Mouse (Mus musculus) Patski (cell line): Measurements from ENCODE around the gene Tango2. TPM values are rescaled to one million over a fixed set of nuclear protein-coding genes. Genes with fewer than 3 reads are reported as not detected.

ENCODE experiments used
- ATAC-seq: fragments of 100-300 bp; one replicate; pipeline ENCODE4 v1.8.0; 2021
- CTCF ChIA-PET: fragments of 350-600 bp; sonication (Branson Sonifier 250); formaldehyde crosslinking; loops from one replicate; lab custom pipeline; 2022; ENCODE audit warnings: inconsistent platforms; lab: Charles Lee
- POLR2A ChIA-PET: fragments of 350-600 bp; sonication (Branson Sonifier 250); formaldehyde crosslinking; loops from one replicate; lab custom pipeline; 2022; ENCODE audit warnings: antibody characterized with exemption, inconsistent platforms; lab: Charles Lee
- DNase-seq: peaks from one replicate; pipeline ENCODE4 v3.0.0-alpha.2; 2011; ENCODE audit warnings: low read depth, low spot score
- H3K27me3 ChIP-seq: fragments of 371-371 bp; one replicate; pipeline ENCODE4 v1.5.1; 2021
- CTCF ChIP-seq: fragments of 100-300 bp; IDR thresholded peaks from one replicate; pipeline ENCODE4 v1.5.1; 2021
- in situ Hi-C: fragments of 300-500 bp; cut with MboI; formaldehyde crosslinking; loops from 3 replicates; pipeline ENCODE4 v1.11.1; 2018; ENCODE audit warnings: low pct_unique_long_range_greater_than_20kb, mixed read lengths
- polyA plus RNA-seq: library from polyadenylated mRNA; unstranded; gene quantifications from one replicate; pipeline ENCODE4 v1.2.3, GENCODE M21; 2021

The Tango2 gene
- polyA plus RNA-seq, 1 experiment from 2014 or later, result 23.7 TPM

DNA sequence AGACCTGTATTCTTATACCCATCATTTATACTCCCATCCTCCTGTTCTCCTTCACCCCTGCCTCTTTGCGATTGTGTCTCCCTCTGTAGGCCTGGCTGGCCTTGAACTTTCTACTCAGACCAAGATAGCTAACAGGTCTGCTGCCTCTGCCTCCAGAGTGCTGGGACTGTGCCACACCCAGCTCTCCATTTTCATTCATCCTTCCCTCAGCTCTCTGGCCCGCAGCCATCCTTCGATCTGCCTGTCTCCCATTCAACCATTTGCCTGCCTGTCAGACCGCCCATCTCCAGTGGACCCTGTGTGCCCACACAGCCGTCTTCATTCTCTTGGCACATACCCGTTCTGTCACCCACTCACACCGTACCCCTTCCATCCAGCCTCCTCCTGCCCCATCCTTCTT, 36.3 kb upstream of the Tango2 start:
- ChIA-PET POLR2A (interaction anchor here (1.6 kb wide), 1 partner anchor 21 kb away, joined by 3 read pairs; no protein-coding TSS in a partner anchor), CTCF (interaction anchor here (1.1 to 1.4 kb wide), 2 partner anchors 25 to 39 kb away, joined by 3 read pairs; no protein-coding TSS in a partner anchor)
- in situ Hi-C loops, result no loop called here
- DNase-seq (no peak), ATAC-seq (no peak)
- H3K27me3 ChIP-seq, result no peaks in the 10 kb centered on the region
- no peak for TF ChIP-seq CTCF

DNA sequence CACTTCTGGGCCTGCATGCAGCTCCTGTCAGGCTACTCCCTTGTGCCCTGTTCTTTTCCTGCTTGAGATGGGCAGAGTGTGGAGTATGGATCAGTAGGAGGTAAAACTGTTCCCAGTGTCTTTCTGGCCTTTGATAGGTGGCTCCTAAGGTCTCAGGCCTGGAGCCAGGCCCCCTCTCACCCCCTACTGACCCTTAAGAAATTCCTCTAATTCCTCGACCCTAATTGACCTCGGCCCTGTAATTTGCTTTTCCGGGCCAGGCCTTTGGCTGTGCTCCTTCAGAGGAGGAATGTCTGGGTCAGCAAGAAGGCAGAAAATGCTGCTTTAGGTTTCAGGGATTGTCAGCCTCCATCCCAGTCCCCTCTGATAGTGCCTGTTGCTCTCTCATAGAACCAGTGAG, 35.9 kb upstream of the Tango2 start:
- CTCF ChIA-PET, result interaction anchor here (1.1 to 1.4 kb wide), 2 partner anchors 25 to 39 kb away, joined by 3 read pairs; no protein-coding TSS in a partner anchor
- H3K27me3 ChIP-seq, result no peaks in the 10 kb centered on the region
- DNase-seq (no peak), ATAC-seq (no peak)
- in situ Hi-C loops, result no loop called here
- POLR2A ChIA-PET, result interaction anchor here (1.6 kb wide), 1 partner anchor 22 kb away, joined by 3 read pairs; no protein-coding TSS in a partner anchor
- TF ChIP-seq CTCF, result no peak

DNA sequence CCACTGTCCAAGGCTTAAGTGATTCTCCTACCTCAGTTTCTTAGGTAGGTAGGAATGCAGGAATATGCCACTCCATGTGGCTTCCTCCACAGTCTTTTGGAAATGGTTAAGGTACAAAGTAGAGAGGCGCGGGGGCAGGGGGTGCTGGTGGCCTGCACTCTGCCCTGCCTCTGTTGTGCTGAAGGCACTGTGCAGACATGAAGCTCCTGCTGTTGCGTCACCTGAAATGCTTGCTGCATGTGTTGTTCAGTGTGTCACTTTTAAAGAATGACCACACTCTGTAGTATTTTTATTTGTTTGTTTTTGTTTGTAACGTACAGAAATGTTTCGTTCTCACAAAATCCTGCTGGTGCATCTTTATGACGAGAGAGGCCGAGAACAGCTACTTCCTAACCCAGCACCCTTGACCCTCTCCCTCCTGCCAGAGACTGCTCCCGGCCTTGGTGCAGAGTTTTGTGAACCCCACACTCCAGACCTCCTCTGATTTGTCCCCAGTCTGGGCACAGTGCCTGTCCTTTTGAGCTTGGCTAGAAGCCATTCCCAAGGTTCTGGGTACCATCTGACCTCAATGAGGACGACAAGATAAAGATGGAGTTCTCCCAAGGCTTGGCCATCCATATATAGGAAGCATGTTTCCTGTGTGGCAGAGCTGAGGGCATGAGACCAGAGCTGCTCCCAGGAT, 35.3 kb upstream of the Tango2 start:
- TF ChIP-seq CTCF, result no peak
- DNase-seq (no peak), ATAC-seq (no peak)
- CTCF ChIA-PET, result interaction anchor here (1.1 to 1.4 kb wide), 2 partner anchors 24 to 38 kb away, joined by 3 read pairs; no protein-coding TSS in a partner anchor
- H3K27me3 ChIP-seq, result no peaks in the 10 kb centered on the region
- POLR2A ChIA-PET, result interaction anchor here (1.6 kb wide), 1 partner anchor 22 kb away, joined by 3 read pairs; no protein-coding TSS in a partner anchor
- in situ Hi-C loops, result no loop called here

DNA sequence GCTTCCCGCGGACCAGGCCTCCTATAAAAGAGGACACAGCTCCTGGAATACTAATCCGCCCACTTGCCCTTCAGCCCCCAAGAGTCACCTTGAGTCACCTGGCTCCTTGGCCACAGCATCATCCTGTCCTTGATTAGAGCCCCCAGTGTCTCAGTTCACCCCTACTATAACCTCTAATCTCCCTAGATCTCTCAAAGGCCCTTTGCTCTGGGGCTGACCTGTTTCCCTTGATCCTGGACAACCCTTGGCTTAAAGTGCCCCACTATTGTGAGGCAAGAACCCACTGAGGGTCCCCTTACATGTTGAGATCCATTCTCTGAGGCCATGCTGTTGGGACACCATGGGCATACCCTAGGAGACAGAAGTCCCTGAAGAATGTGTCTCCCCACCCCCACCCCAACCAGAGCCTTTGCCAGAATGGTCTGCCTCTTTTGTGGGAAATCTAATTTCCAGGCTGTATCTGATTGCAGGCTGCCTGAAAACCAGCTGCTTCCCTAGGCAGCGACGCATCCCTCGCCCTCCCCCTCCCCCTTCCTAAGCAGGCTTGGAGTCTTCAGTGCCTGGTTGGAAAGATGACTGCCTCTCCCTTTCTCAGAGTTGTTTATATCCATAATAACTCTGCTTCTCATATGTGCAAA, 33.8 kb upstream of the Tango2 start:
- TF ChIP-seq CTCF, result no peak
- no peak for DNase-seq
- no peak for ATAC-seq
- ChIA-PET CTCF (no interaction called here), POLR2A (interaction anchor here (1.2 kb wide), 1 partner anchor 23 kb away, joined by 4 read pairs; no protein-coding TSS in a partner anchor)
- in situ Hi-C loops, result no loop called here
- H3K27me3 ChIP-seq, result no peaks in the 10 kb centered on the region

DNA sequence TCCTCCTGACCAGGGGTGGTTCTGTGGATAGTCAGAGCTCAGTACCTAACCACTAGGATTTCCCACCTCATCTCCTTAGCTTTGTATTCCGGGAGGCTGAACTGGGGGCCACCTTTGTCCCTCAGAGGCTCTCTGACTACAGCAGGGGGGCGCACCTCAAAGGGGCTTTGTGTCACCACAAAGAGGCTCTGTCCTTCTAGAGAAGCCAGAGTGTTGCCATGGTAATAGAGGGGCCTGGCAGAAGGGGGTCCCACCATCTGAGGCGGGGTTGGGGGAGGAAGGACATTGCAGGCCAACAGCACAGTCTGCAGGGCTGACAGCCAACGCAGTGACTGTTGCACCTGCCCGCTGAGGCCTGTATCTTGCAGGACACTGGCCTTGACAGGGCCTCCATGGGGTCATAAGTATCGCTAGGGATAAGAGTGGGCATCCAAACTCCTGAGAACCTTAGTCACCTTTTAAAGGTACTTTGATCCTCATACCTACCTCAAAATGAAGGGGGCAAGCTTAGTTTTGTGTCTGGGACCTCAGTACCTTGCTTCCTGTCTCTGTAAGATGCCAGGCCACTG, 32.7 kb upstream of the Tango2 start:
- H3K27me3 ChIP-seq, result no peaks in the 10 kb centered on the region
- DNase-seq (no peak), ATAC-seq (no peak)
- in situ Hi-C loops, result no loop called here
- ChIA-PET POLR2A (interaction anchor here (1.2 kb wide), 1 partner anchor 22 kb away, joined by 4 read pairs; no protein-coding TSS in a partner anchor), CTCF (interaction anchor here (0.9 kb wide), 1 partner anchor 34 kb away, joined by 3 read pairs; no protein-coding TSS in a partner anchor)
- no peak for TF ChIP-seq CTCF

DNA sequence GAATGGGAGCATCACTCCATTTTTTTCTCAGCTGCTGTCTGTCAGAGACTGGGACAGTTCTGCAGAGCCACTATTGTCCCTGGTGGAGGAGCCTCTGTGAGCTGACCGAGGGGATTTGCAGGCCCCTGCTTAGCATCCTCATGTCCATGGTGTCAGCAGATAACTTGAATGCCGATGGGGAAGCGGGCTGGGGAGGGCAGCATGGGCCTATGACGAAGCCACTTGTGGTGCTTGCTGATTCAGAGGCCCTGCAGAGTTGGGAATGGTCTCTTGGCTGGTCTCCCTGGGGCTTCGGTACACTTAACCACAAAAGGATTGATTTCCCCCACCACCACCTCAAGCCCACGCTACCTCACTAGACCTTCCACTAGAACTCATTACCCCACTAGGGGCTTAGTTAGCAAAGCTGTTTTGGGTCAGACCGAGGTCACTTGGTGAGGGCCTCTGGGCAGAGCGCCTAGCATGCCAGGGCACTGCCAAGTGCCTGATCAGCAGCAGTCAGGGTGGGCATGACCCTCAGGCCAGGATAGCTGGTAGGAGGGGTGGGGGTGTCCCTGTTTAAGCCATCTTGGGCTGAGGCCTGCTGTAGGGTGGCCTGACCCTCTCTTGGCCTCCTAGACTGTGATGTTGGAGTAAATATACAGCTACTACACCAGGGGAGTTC, 31.6 kb upstream of the Tango2 start:
- no peak for ATAC-seq
- CTCF ChIA-PET, result interaction anchor here (0.9 kb wide), 1 partner anchor 33 kb away, joined by 3 read pairs; no protein-coding TSS in a partner anchor
- no peak for DNase-seq
- POLR2A ChIA-PET, result no interaction called here
- TF ChIP-seq CTCF, result no peak
- H3K27me3 ChIP-seq, result no peaks in the 10 kb centered on the region
- in situ Hi-C loops, result no loop called here

DNA sequence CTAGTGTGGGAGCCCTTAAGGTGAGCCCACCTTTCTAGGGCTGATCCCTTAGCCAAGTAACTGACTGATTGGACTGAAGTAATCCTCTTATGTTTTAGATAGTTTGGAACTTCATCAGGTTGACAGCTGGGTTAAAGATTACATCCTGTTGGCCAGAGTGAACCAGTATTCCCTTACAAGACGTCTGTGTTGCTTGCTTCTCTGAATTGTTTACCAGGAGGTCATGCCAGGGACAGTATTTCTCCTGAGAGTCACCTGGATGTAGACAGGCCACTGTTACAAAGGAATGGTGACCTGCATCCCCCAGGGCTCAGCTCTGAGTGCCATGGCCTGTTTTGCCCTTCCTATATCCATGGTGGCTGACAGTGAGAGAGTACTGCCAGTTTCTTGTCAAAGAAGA, 30.6 kb upstream of the Tango2 start:
- POLR2A ChIA-PET, result no interaction called here
- ATAC-seq, result no peak

DNA sequence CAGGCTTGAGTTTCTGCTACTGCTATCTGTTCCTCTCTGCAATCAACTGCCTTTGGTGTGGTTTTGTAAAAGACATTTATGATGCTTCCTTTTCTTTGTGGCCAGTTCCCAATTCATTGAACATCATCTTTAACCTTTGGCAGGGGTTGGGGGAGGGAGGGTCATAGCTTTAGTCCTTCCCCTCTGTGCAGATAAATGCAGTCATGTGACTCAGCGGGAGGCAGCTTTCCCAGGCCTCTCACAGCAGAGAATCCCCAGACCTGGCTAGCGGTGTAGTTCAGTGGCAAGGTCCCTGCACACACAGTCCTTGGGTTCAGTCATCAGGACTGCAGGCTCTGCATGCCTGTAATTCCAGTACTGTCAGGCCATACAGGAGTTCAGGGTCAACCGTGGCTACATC, 29.3 kb upstream of the Tango2 start:
- H3K27me3 ChIP-seq, result no peaks in the 10 kb centered on the region
- ChIA-PET POLR2A (no interaction called here), CTCF (interaction anchor here (1.8 kb wide), 1 partner anchor 13 kb away, joined by 3 read pairs; no protein-coding TSS in a partner anchor)
- in situ Hi-C loops, result no loop called here
- ATAC-seq (no peak), DNase-seq (no peak)
- TF ChIP-seq CTCF, result no peak

More for the DNA sequence above, 30.6 kb upstream of the Tango2 start:
- no peak for TF ChIP-seq CTCF
- CTCF ChIA-PET, result interaction anchor here (1.1 kb wide), 1 partner anchor 9 kb away, joined by 3 read pairs; no protein-coding TSS in a partner anchor
- no peak for DNase-seq
- H3K27me3 ChIP-seq, result no peaks in the 10 kb centered on the region
- in situ Hi-C loops, result no loop called here

DNA sequence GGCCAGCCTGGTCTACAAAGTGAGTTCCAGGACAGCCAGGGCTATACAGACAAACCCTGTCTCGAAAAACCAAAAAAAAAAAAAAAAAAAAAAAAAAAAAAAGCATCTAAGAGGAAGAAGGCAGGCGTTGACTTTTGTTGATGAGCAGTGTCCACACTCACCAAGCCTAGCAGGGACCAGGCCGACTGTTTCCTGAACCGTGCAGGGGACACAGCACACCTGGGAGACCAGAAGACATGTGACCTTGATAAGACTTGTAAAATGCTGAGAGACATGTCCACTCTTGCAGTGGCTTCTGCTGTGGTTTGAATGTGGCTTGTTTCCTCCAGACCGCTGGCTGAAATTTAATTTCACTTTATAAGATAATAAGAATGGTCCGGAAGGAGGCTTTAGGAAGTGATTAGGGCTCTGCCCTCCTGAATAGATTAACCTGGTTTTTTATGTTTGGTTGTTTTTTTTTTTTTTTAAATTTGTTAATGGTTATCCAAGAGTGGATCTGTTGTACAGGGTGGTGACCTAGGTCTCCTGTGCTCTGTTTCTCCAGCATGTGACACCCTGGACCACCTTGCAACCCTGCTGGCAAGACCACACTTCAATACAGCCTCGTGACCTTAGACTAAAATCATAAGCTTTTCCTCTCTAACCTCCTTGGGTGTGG, 28.5 kb upstream of the Tango2 start:
- no peaks in the 10 kb centered on the region for H3K27me3 ChIP-seq
- POLR2A ChIA-PET, result no interaction called here
- no peak for DNase-seq
- CTCF ChIA-PET, result interaction anchor here (1.4 to 1.8 kb wide), 2 partner anchors 11 to 14 kb away, joined by 3 read pairs; no protein-coding TSS in a partner anchor
- no peak for TF ChIP-seq CTCF
- no peak for ATAC-seq
- in situ Hi-C loops, result no loop called here

DNA sequence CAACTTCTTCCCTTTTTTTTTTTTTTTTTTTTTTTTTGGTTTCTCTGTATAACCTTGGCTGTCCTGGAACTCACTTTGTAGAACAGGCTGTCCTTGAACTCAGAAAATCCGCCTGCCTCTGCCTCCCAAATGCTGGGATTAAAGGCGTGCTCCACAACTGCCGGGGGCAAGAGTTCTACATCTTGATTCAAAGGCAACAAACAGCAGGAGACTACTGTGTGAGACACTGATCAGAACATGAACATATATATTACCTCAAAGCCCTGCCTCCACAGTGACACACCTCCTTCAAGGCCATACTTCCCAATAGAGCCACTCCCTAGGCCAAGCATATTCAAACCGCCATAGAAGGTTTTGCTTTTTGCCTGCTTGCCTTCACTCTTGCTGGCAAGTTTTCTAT, 25.7 kb upstream of the Tango2 start:
- ChIA-PET POLR2A (no interaction called here), CTCF (no interaction called here)
- TF ChIP-seq CTCF, result no peak
- in situ Hi-C loops, result no loop called here
- H3K27me3 ChIP-seq, result no peaks in the 10 kb centered on the region
- ATAC-seq, result no peak
- DNase-seq, result no peak
